ENCODE assay signal across 11 mouse cellular contexts in genomic region chr5:116553868-116554267, GRCm38 (mm10). TPM values are rescaled to one million over a fixed set of nuclear protein-coding genes. Genes with fewer than 3 reads are reported as not detected.
DNase-seq lines count a peak whose midpoint lies in the region; ATAC-seq lines count a peak whose summit lies in the region.
"Had no signal": no experiment of that assay in that cellular context is flagged by ENCODE, and none has a peak within 500 bp of the region (broad histone marks: within the 10 kb centered on the region; RNA-seq: fewer than 3 reads in every experiment).

No protein-coding gene starts in this region.

- H3K27ac ChIP-seq in neural tube, embryonic 13.5 days (replicated peaks): peak overlapping the region; percentile 59
- H3K27ac ChIP-seq in hindbrain, embryonic 11.5 days (ENCODE audit: low read depth, low read length): no peak overlapping the region
- H3K27ac ChIP-seq: liver, embryonic 15.5 days had no signal

- no peaks in the 10 kb centered on the region for H3K27me3 ChIP-seq in neural tube, embryonic 13.5 days
- H3K27me3 ChIP-seq in hindbrain, embryonic 11.5 days (ENCODE audit: control insufficient read depth, insufficient read depth, low read length): no peaks in the 10 kb centered on the region
- H3K27me3 ChIP-seq: liver, embryonic 15.5 days had no signal

- H3K9ac ChIP-seq in neural tube, embryonic 13.5 days: no peak overlapping the region
- no peak overlapping the region for H3K9ac ChIP-seq in hindbrain, embryonic 11.5 days (ENCODE audit: low read depth, low read length)
- H3K9ac ChIP-seq: liver, embryonic 15.5 days had no signal

- 1% methylated on average over 5 of the region's 5 CpGs for WGBS in neural tube, embryonic 13.5 days
- WGBS in hindbrain, embryonic 11.5 days: 7% methylated on average over 5 of the region's 5 CpGs

- no peak overlapping the region for H3K4me3 ChIP-seq in neural tube, embryonic 13.5 days
- H3K4me3 ChIP-seq in hindbrain, embryonic 11.5 days (ENCODE audit: low read depth, low read length): no peak overlapping the region
- H3K4me3 ChIP-seq: liver, embryonic 15.5 days had no signal

- DNase-seq in adrenal gland, postnatal 25 days: peak; percentile 32
- DNase-seq in adrenal gland, adult 2 months: no peak
- no peak for DNase-seq in neural tube, embryonic 10.5 days (ENCODE audit: extremely low spot score, low spot score)
- DNase-seq in hindbrain, embryonic 11.5 days (ENCODE audit: low spot score): peak; percentile 63
- DNase-seq in testis, postnatal 10 days (ENCODE audit: low spot score): peak; percentile 57
- DNase-seq in left cerebral cortex, adult 9 months (ENCODE audit: low spot score in 2 of 2): no peak
- DNase-seq: cerebellum, adult 9-10 months; spleen, adult 18-20 months had no signal

- H3K4me2 ChIP-seq in neural tube, embryonic 13.5 days: no peak overlapping the region
- H3K4me2 ChIP-seq in hindbrain, embryonic 11.5 days (replicated peaks; ENCODE audit: low read depth, low read length): no peak overlapping the region
- H3K4me2 ChIP-seq: liver, embryonic 15.5 days had no signal

- H3K9me3 ChIP-seq in neural tube, embryonic 13.5 days: 0 out of 2 replicates have a peak, but pooled peaks cover 14% of the 10 kb centered on the region
- no peaks in the 10 kb centered on the region for H3K9me3 ChIP-seq in hindbrain, embryonic 11.5 days (ENCODE audit: control insufficient read depth, low read length)

- H3K4me1 ChIP-seq in neural tube, embryonic 13.5 days (replicated peaks): peaks cover 30% of the 10 kb centered on the region
- H3K4me1 ChIP-seq in hindbrain, embryonic 11.5 days (replicated peaks; ENCODE audit: control insufficient read depth, insufficient read depth, low read length): peaks cover 6% of the 10 kb centered on the region; the same call in 1 of the 2 replicates
- H3K4me1 ChIP-seq: liver, embryonic 15.5 days had no signal

- ATAC-seq in neural tube, embryonic 13.5 days (ENCODE audit: low read depth): no peak
- ATAC-seq in hindbrain, embryonic 11.5 days (ENCODE audit: low FRiP score): peak; percentile 56
- ATAC-seq in cerebellum, adult (ENCODE audit: insufficient number of reproducible peaks, low FRiP score, low TSS enrichment): no peak

- 0 out of 2 replicates have a peak, but pooled peaks cover 11% of the 10 kb centered on the region for H3K36me3 ChIP-seq in neural tube, embryonic 13.5 days
- H3K36me3 ChIP-seq in hindbrain, embryonic 11.5 days (ENCODE audit: control insufficient read depth, insufficient read depth, low read length): no peaks in the 10 kb centered on the region
- H3K36me3 ChIP-seq: liver, embryonic 15.5 days had no signal

RNA-seq across cellular contexts. Expression of gene Srrm4, which starts 37.7 kb away (rescaled TPM):
- 1.3 and 2.2 TPM in 2 replicates for total RNA-seq in adrenal gland, postnatal 25 days (2021)
- 1 to 10 TPM; 1.1 to 1.4 TPM for total RNA-seq in adrenal gland, adult 2 months (2021)
- 1.2 and 1.9 TPM in 2 replicates for polyA plus RNA-seq in adrenal gland, adult 2 months (2012; rRNA removed)
- polyA plus RNA-seq in neural tube, embryonic 13.5 days (2015; fragmentation: Nextera tagmentation; extraction: Ambion mirVana): 19.2 and 19.9 TPM in 2 replicates
- 24.8 and 32.0 TPM in 2 replicates for polyA plus RNA-seq in hindbrain, embryonic 11.5 days (2014; fragmentation: Nextera tagmentation; extraction: Ambion mirVana)

Comparison
In these comparisons a context has a peak if more than half of its experiments do, and no peak if none do; other contexts are left out.
1. DNase-seq: peak in adrenal gland, postnatal 25 days (single experiment), hindbrain, embryonic 11.5 days (single experiment) and testis, postnatal 10 days (single experiment); none in adrenal gland, adult 2 months (single experiment), neural tube, embryonic 10.5 days (single experiment) and left cerebral cortex, adult 9 months (0 of 2).